Mouse (Mus musculus): ENCODE results near the gene Zfp459. TPM values are rescaled to one million over a fixed set of nuclear protein-coding genes. Genes with fewer than 3 reads are reported as not detected.
"Not testable (repeated sequence)": the region's sequence is repeated elsewhere in the genome, so short reads cannot be mapped to it uniquely, and the experiment has no call there.

Zfp459 gene
- 0.68 and 1.5 TPM in 2 replicates for polyA plus RNA-seq (2015; fragmentation: Nextera tagmentation; extraction: Ambion mirVana)

DNA sequence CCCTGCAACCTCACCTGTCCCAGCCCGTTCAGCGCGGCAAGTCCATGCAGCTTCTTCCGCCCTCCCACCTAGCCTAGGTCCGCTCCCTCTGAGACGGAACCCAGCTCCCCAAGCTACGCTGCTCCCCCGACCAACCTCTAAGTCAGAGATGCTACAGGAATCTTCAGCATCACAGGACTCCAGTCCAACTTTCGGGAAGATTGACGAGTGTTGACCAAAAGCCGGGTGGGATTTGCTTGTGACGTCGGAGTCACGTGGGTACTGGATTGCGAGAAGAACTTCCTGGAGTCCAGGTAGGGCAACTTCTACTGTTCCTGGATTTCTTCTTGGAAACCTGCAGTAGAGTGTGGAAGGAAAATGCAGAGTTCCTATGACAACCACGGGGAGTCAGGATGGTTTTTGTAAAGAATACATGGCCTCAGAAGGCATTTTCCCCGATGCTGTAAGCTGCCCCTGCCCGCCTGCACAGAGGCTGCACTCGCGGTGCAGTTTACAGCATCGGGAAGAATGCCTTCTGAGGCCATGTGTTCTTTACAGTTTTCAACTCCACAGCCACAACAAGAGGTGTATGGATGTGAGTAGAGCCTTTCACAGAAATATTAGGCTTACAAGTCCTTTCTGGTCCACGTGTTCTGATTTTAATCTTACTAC lies at the start of gene Zfp459:
Gene Zfp459, minus strand, starts transcription at position 212 of the 651 bp plus-strand sequence.
- H3K27ac ChIP-seq (replicated peaks) = no peak within 1 kb of the TSS
- WGBS = 2% methylated on average over 22 of the region's 22 CpGs
- ATAC-seq (ENCODE audit: low FRiP score, low read depth) = peak; percentile 91
- no peaks in the 10 kb centered on the region for H3K27me3 ChIP-seq
- H3K4me1 ChIP-seq (replicated peaks) = peaks cover 9% of the 10 kb centered on the region; the same call in 1 of the 2 replicates
- H3K9ac ChIP-seq = peak within 1 kb of the TSS; percentile 61
- H3K36me3 ChIP-seq = no peaks in the 10 kb centered on the region
- peak within 1 kb of the TSS; percentile 92 for H3K4me2 ChIP-seq
- H3K4me3 ChIP-seq = peak within 1 kb of the TSS; percentile 71
- H3K9me3 ChIP-seq = no peaks in the 10 kb centered on the region

DNA sequence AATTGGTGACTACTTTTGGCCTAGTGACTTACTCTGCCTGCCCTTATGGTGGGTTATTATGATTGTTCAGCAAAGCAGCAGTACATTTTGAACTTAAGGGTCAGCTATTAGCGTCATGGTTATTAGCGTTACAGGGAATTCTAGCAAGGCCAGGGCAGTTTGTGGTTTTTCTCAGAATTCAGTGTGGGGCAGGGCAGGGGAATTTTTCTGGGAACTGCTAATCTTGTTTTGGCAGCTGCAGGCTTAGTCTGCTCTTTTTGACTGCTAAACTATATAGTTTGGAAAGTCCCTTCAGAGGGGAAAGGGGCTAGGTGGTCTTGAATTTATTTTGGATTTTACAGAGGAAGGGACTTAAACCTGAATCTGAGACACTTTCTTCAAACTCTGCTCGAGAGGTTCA lies 48.1 kb upstream of the Zfp459 start:
- 94% methylated on average over 3 of the region's 3 CpGs for WGBS
- H3K36me3 ChIP-seq = peaks cover 28% of the 10 kb centered on the region

DNA sequence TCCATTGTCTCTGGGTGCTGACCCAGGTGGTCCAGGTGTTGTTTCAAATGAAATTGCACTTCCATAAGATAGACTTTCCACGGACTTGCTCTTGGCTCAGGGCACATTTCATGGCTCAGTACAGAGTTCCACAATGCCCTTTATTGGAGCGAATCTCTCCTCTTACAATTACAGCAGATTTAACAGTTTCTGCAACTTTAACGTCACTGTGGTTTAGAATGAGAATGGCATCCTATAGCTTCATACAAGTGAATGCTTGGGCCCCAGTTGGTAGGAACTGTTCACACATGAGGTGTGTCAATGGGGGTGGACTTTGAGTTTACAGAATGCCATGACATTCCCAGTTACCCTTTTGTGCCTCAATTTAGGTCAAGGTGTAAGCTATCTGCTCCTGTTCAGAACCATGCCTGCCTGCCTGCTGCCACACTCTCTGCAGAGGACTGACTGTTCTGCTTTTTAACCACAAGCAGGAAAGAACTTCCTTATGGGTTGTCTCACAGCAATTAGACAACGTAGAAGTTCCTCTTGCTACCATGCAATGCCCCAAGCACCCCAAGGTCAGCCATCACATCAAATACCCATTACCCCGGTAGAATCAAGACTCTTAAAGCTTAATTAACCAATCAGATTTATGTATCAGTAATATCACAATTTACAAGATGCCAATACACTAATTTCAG lies 42.4 kb upstream of the Zfp459 start:
- not testable (repeated sequence) for ATAC-seq (ENCODE audit: low FRiP score, low read depth); H3K36me3 ChIP-seq; H3K4me2 ChIP-seq; H3K9me3 ChIP-seq; H3K4me1 ChIP-seq (replicated peaks); H3K27ac ChIP-seq (replicated peaks); H3K27me3 ChIP-seq; H3K4me3 ChIP-seq; H3K9ac ChIP-seq
- 90% methylated on average over 3 of the region's 5 CpGs for WGBS

More for the DNA sequence above, 48.1 kb upstream of the Zfp459 start:
- H3K27ac ChIP-seq (replicated peaks) = no peak overlapping the region
- no peaks in the 10 kb centered on the region for H3K27me3 ChIP-seq
- no peak overlapping the region for H3K4me3 ChIP-seq
- no peak for ATAC-seq (ENCODE audit: low FRiP score, low read depth)
- no peaks in the 10 kb centered on the region for H3K4me1 ChIP-seq (replicated peaks)
- no peak overlapping the region for H3K9ac ChIP-seq
- H3K4me2 ChIP-seq = no peak overlapping the region
- H3K9me3 ChIP-seq = no peaks in the 10 kb centered on the region

DNA sequence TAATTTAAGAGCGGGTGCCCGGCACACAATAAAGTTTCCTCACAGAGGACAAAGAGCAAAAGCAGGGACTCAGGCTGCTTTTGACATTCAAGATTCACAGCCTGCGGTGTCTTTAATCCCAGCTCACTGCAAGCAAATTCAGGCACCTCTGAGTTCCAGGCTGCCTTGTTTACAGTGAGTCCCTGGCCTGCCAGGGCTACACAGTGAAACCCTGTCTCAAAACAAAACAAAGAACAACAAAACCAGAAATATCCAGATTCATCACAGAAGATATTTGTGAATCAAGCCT lies 30.7 kb upstream of the Zfp459 start:
- ATAC-seq (ENCODE audit: low FRiP score, low read depth) = peak; percentile 27
- peaks cover 6% of the 10 kb centered on the region; the same call in 1 of the 2 replicates for H3K36me3 ChIP-seq
- no peaks in the 10 kb centered on the region for H3K9me3 ChIP-seq
- peak overlapping the region; percentile 34 for H3K9ac ChIP-seq
- peak overlapping the region; percentile 58 for H3K4me3 ChIP-seq
- peaks cover 13% of the 10 kb centered on the region for H3K4me1 ChIP-seq (replicated peaks)
- H3K4me2 ChIP-seq = peak overlapping the region; percentile 68
- 7% methylated on average over 3 of the region's 3 CpGs for WGBS
- H3K27ac ChIP-seq (replicated peaks) = peak overlapping the region; percentile 3; the same call in 1 of the 2 replicates
- H3K27me3 ChIP-seq = no peaks in the 10 kb centered on the region

DNA sequence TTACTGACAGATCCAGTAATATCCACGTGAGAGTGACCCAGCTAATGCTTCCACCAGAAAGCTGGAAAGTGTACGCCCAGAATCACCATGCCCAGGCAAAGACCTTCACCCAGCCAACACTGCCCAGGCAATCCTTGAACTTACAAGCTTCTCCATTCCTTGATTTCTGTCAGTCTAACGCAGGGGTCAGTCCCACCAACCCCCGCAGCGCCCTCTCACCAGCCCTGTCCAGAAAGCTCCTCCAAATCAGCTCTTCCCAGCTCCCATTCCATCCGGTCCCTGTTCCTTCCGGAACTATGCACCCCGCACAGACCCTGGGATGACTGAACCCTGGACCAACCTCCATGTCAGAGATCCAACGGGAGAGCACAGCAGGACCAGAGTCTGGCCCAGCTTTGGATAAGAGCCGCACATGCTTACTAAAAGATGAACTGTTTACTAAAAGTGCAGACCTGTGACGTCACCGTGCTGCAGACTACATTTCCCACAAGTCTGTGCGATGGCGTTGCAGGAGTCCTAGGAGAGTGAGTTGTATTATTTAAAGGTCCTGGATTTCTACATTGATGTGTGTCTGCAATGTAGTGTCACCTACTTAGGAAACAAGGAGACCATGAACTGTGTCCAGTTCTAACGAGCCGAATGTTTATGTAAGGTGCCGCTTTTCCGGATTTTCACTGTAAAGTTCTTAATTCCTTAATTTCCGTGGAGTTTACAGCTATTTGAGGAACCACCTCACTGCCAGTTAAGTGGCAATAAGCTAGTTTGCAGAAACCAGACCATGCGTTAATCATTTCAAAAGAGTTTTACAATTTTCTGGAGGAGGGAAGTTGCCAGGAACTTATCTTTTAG lies 30.2 kb upstream of the Zfp459 start, which contains the start of gene Zfp874a:
Gene Zfp874a, minus strand, starts transcription at position 453 of the 849 bp plus-strand sequence.
- peak within 1 kb of the TSS; percentile 58 for H3K4me3 ChIP-seq
- H3K36me3 ChIP-seq = peaks cover 12% of the 10 kb centered on the region; the same call in 1 of the 2 replicates
- no peaks in the 10 kb centered on the region for H3K9me3 ChIP-seq
- no peaks in the 10 kb centered on the region for H3K27me3 ChIP-seq
- WGBS = 2% methylated on average over 20 of the region's 20 CpGs
- peak within 1 kb of the TSS; percentile 54 for H3K9ac ChIP-seq
- peak within 1 kb of the TSS; percentile 68 for H3K4me2 ChIP-seq
- H3K27ac ChIP-seq (replicated peaks) = peak within 1 kb of the TSS; percentile 3; the same call in 1 of the 2 replicates
- H3K4me1 ChIP-seq (replicated peaks) = peaks cover 13% of the 10 kb centered on the region
- ATAC-seq (ENCODE audit: low FRiP score, low read depth) = peak; percentile 97

DNA sequence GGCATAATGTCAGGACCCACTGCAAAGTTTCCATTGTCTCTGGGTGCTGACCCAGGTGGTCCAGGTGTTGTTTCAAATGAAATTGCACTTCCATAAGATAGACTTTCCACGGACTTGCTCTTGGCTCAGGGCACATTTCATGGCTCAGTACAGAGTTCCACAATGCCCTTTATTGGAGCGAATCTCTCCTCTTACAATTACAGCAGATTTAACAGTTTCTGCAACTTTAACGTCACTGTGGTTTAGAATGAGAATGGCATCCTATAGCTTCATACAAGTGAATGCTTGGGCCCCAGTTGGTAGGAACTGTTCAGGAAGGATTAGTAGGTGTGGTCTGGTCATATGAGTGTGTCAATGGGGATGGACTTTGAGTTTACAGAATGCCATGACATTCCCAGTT lies 15.9 kb upstream of the Zfp459 start:
- not testable (repeated sequence) for H3K9ac ChIP-seq; H3K9me3 ChIP-seq; H3K4me1 ChIP-seq (replicated peaks); H3K4me3 ChIP-seq; H3K27me3 ChIP-seq; ATAC-seq (ENCODE audit: low FRiP score, low read depth); H3K4me2 ChIP-seq; H3K27ac ChIP-seq (replicated peaks)
- H3K36me3 ChIP-seq = peaks cover 13% of the 10 kb centered on the region
- 92% methylated on average over 1 of the region's 3 CpGs for whole genome bisulfite sequencing

DNA sequence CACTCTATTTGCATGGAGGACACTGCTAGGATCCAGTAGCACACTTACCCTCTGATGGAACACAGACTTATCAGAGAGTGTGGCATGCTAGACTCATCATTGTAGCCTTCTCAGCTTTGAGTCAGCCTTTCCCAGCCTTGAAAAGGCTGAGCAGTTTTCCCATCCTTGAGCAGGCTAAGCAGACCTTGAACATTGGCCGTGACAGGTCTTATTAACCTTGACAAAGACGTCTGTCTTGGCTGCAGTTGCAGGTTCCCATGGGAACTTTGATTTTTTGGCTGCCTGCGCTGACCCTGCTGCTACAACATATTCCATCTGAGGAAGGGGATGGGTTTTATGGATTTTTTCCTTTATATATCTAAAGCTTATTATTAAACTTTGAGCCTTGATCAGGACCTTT lies 6.9 kb upstream of the Zfp459 start:
- Histone ChIP-seq H3K4me2 (no peak overlapping the region), H3K9me3 (no peaks in the 10 kb centered on the region), H3K36me3 (no peaks in the 10 kb centered on the region), H3K27me3 (no peaks in the 10 kb centered on the region), H3K9ac (no peak overlapping the region), H3K27ac (replicated peaks) (no peak overlapping the region), H3K4me3 (no peak overlapping the region), H3K4me1 (replicated peaks) (no peaks in the 10 kb centered on the region)
- WGBS = 67% methylated on average over 3 of the region's 3 CpGs
- ATAC-seq (ENCODE audit: low FRiP score, low read depth) = no peak

GRCm38 (mm10) chr13:67425699-67426098 lies 4.5 kb upstream of the Zfp459 start:
- H3K27ac ChIP-seq (replicated peaks); H3K4me3 ChIP-seq; H3K9me3 ChIP-seq; H3K36me3 ChIP-seq; H3K27me3 ChIP-seq; H3K4me2 ChIP-seq; H3K4me1 ChIP-seq (replicated peaks); ATAC-seq (ENCODE audit: low FRiP score, low read depth); H3K9ac ChIP-seq: not testable (repeated sequence)

DNA sequence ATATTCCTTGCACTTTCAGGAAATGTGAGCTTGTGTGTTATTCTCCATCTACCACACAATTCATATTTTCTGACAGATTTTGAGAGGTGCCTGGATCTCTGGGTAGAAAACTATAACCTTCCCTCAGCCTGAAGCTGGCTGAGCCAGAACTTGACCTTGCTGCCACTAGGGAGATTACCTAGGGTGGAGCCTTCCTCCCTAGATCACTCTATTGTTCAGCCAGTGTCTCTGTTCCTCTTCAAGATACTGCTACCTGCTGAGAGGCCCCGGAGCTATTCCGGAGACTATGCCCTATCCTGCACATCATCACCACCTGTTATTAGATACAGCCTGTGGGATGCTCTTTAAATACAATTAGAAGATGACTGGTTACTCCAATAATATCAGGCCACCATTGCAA lies 1.3 kb upstream of the Zfp459 start:
- H3K4me1 ChIP-seq (replicated peaks); ATAC-seq (ENCODE audit: low FRiP score, low read depth); H3K27me3 ChIP-seq; H3K27ac ChIP-seq (replicated peaks); H3K9ac ChIP-seq; H3K36me3 ChIP-seq; H3K4me3 ChIP-seq; H3K4me2 ChIP-seq; H3K9me3 ChIP-seq: not testable (repeated sequence)
- WGBS = 81% methylated on average over 2 of the region's 2 CpGs

GRCm38 (mm10) chr13:67420558-67421206 lies 536 bp downstream of the Zfp459 start:
- no peak for ATAC-seq (ENCODE audit: low FRiP score, low read depth)

GRCm38 (mm10) chr13:67416811-67417210 lies 4.4 kb downstream of the Zfp459 start:
- 93% methylated on average over 3 of the region's 3 CpGs for WGBS
- Histone ChIP-seq H3K27me3 (no peaks in the 10 kb centered on the region), H3K4me2 (no peak overlapping the region), H3K36me3 (no peaks in the 10 kb centered on the region), H3K9ac (no peak overlapping the region), H3K27ac (replicated peaks) (no peak overlapping the region), H3K4me3 (no peak overlapping the region), H3K4me1 (replicated peaks) (peaks cover 9% of the 10 kb centered on the region; the same call in 1 of the 2 replicates), H3K9me3 (no peaks in the 10 kb centered on the region)
- no peak for ATAC-seq (ENCODE audit: low FRiP score, low read depth)

More at GRCm38 (mm10) chr13:67420558-67421206, 536 bp downstream of the Zfp459 start:
- Histone ChIP-seq H3K4me3 (peak overlapping the region; percentile 71), H3K27me3 (no peaks in the 10 kb centered on the region), H3K9ac (peak overlapping the region; percentile 61), H3K4me2 (peak overlapping the region; percentile 92), H3K27ac (replicated peaks) (no peak overlapping the region), H3K4me1 (replicated peaks) (peaks cover 9% of the 10 kb centered on the region; the same call in 1 of the 2 replicates), H3K36me3 (no peaks in the 10 kb centered on the region), H3K9me3 (no peaks in the 10 kb centered on the region)
- WGBS = 35% methylated on average over 11 of the region's 11 CpGs
